Mouse (Mus musculus) liver, embryonic 14.5 days (tissue): ENCODE measurements around the gene Six1. TPM values are rescaled to one million over a fixed set of nuclear protein-coding genes. Genes with fewer than 3 reads are reported as not detected.

Experiments
- ATAC-seq: fragments of 200-750 bp; cut with Nextera tagmentation; 2 replicates; pipeline ENCODE4 v1.8.0; 2017; ENCODE audit warnings: moderate number of reproducible peaks, mild to moderate bottlenecking, moderate library complexity; ENCODE audit not compliant: insufficient read depth
- DNase-seq, 3 experiments: peaks; one replicate each; pipeline ENCODE4 v3.0.0-alpha.2; 2012 to 2013; ENCODE audit warnings: low read depth in 3 of 3, low spot score in 3 of 3
- H3K27ac ChIP-seq: fragments of 300-500 bp; sonication (generic); 2 replicates; pipeline ENCODE4 v1.5.1; 2014; ENCODE audit warnings: moderate library complexity, mild to moderate bottlenecking, control low read depth, inconsistent platforms
- H3K27me3 ChIP-seq: fragments of 300-500 bp; sonication (generic); 2 replicates; pipeline ENCODE4 v1.6.1; 2014; ENCODE audit warnings: mild to moderate bottlenecking, low read length, moderate library complexity; ENCODE audit not compliant: control insufficient read depth, insufficient read depth
- H3K36me3 ChIP-seq: fragments of 300-500 bp; sonication (generic); replicated peaks from 2 replicates; pipeline ENCODE4 v1.6.1; 2014; ENCODE audit warnings: low read depth; ENCODE audit not compliant: control insufficient read depth, insufficient read depth
- H3K4me1 ChIP-seq, 2 experiments: fragments of 200-500 bp in 1 of 2; fragments of 300-500 bp in 1 of 2; sonication (generic) in 1 of 2; replicated peaks; 2 replicates each; pipeline ENCODE4 v1.6.1; 2012 to 2014; ENCODE audit warnings: antibody characterized with exemption in 1 of 2, inconsistent platforms in 1 of 2, low read length in 1 of 2; ENCODE audit not compliant: control insufficient read depth in 2 of 2, insufficient read depth in 2 of 2
- H3K4me2 ChIP-seq: fragments of 300-500 bp; sonication (generic); 2 replicates; pipeline ENCODE4 v1.6.1; 2014; ENCODE audit warnings: low read depth, mild to moderate bottlenecking, control low read depth, moderate library complexity
- H3K4me3 ChIP-seq, 2 experiments: fragments of 200-500 bp in 1 of 2; fragments of 300-500 bp in 1 of 2; sonication (generic) in 1 of 2; 2 replicates each; pipeline ENCODE4 v1.5.1; 2012 to 2014; ENCODE audit warnings: low read depth in 2 of 2, low read length in 2 of 2, mild to moderate bottlenecking in 2 of 2, control low read depth in 1 of 2, inconsistent platforms in 1 of 2, moderate library complexity in 1 of 2; ENCODE audit not compliant: insufficient read depth in 1 of 2
- H3K9ac ChIP-seq: fragments of 300-500 bp; sonication (generic); replicated peaks from 2 replicates; pipeline ENCODE4 v1.6.1; 2014; ENCODE audit warnings: mild to moderate bottlenecking, control low read depth, moderate library complexity
- H3K9me3 ChIP-seq: fragments of 300-500 bp; sonication (generic); 2 replicates; pipeline ENCODE4 v1.6.1; 2016; ENCODE audit warnings: low read length, mixed read lengths; ENCODE audit not compliant: control insufficient read depth
- CTCF ChIP-seq: IDR thresholded peaks from 2 replicates; pipeline ENCODE4 v1.5.1; 2016; ENCODE audit warnings: antibody characterized with exemption, low read depth, control low read depth
- EP300 ChIP-seq: IDR thresholded peaks from 2 replicates; pipeline ENCODE4 v1.6.1; 2016; ENCODE audit warnings: antibody characterized with exemption, low read depth
- WGBS: fragments of 180-500 bp; shearing (Covaris S2); extraction: QIAGEN DNeasy Blood & Tissue Kit; methylation state at CpG from one replicate; pipeline ENCODE4 v1.1.7; 2014; ENCODE audit not compliant: insufficient replicate concordance; 5-methylcytosine and 5-hydroxymethylcytosine counted together
- polyA plus RNA-seq, 2 experiments: library from polyadenylated mRNA; depleted of rRNA in 1 of 2; stranded (reverse) in 1 of 2; unstranded in 1 of 2; fragments of >200 nt; fragmentation: Nextera tagmentation in 1 of 2; extraction: Ambion mirVana in 1 of 2; gene quantifications; 2 replicates each; pipeline versions ENCODE4 v1.2.1 to v1.2.3; 2012 to 2014

The Six1 gene
- polyA plus RNA-seq, 2 experiments, result 0.07 TPM; not detected in 1

DNA sequence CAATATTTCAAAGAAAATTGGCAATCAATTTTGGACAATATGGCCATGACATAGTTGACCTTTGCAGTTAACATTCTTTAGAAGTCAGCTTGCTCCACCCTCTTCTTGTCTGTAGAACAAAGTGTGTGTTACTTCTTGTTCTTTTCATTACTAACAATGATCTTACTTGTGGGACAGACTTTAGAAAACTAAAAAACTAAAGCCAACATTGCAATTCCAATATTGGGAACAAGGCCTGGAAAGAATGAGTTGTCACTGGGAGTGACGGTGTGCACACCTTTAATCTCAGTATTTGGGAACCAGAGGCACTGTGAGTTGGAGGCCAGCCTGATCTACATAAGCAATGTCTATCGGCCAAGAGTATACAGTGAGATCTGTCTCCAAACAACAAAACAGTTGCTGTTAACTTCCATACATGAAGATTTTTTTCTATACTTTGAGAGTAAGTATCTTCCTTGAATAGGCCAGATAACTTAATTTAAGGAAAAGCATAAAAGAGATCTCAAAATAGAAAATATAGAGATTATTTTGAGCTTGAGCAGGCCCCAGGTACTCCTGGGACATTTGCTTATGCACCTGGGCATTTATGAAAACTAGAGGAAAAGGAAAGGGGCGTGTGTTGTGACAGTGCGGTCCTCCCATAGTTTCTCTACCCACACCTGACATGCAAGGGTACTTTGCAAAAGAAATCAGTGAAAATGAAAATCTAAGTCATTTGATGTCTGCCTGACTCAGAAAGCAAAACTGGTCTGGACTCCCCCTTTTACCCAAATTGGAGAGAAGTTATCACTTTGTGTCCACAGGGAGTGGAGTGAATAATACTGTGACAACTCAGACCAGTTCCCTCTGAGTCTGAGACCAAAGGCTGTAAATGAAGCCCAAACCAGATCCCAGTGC lies 55.3 kb downstream of the Six1 start:
- no peak for TF ChIP-seq CTCF
- no peaks in the 10 kb centered on the region for H3K36me3 ChIP-seq
- no peak overlapping the region for H3K4me2 ChIP-seq
- H3K4me3 ChIP-seq, result no peak overlapping the region
- no peak overlapping the region for H3K9ac ChIP-seq
- no peaks in the 10 kb centered on the region for H3K4me1 ChIP-seq
- no peaks in the 10 kb centered on the region for H3K27me3 ChIP-seq
- no peaks in the 10 kb centered on the region for H3K9me3 ChIP-seq
- WGBS, result 58% methylated on average over 4 of the region's 4 CpGs
- ATAC-seq, result no peak
- H3K27ac ChIP-seq, result no peak overlapping the region
- DNase-seq, result no peak

DNA sequence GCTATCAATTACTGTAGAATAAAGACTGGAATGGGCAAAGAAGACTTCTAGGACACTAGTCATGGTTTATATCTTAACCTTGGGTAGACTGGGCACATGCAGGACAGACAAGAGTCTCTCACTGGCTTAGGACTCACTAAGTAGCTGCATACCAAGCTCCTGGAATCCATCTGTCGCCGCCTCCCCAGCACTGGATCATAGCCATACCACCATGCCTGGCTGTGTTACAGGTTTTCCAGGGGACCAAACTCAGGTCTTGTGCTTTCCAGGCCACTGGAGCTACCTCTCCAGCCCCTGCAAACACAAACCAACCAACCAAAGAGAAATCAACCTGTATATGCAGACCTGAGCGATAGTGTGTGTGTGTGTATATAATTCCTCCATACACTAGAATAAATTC lies 57.0 kb downstream of the Six1 start:
- no peak overlapping the region for H3K27ac ChIP-seq
- H3K36me3 ChIP-seq, result no peaks in the 10 kb centered on the region
- H3K4me2 ChIP-seq, result no peak overlapping the region
- no peaks in the 10 kb centered on the region for H3K4me1 ChIP-seq
- TF ChIP-seq CTCF (no peak), EP300 (no peak)
- H3K9ac ChIP-seq, result no peak overlapping the region
- no peak overlapping the region for H3K4me3 ChIP-seq
- DNase-seq (no peak), ATAC-seq (no peak)
- no peaks in the 10 kb centered on the region for H3K27me3 ChIP-seq
- WGBS, result 74% methylated on average over 3 of the region's 3 CpGs
- no peaks in the 10 kb centered on the region for H3K9me3 ChIP-seq

Other genes starting within 250 kb of the Six1 start
- gene Six6, start 114.0 kb downstream of the Six1 start, polyA plus RNA-seq (2012; rRNA removed), result not detected in 2 replicates
- not detected in 2 replicates for gene Six6, start 114.0 kb downstream of the Six1 start, polyA plus RNA-seq (2014; fragmentation: Nextera tagmentation; extraction: Ambion mirVana)
- gene 4930447C04Rik, start 113.1 kb downstream of the Six1 start, polyA plus RNA-seq (2012; rRNA removed), result 0.28 and 0.84 TPM in 2 replicates
- gene 4930447C04Rik, start 113.1 kb downstream of the Six1 start, polyA plus RNA-seq (2014; fragmentation: Nextera tagmentation; extraction: Ambion mirVana), result 0.09 and 0.23 TPM in 2 replicates
- gene Six4, start 59.6 kb upstream of the Six1 start, polyA plus RNA-seq (2012; rRNA removed), result 0.01 and 0.02 TPM in 2 replicates
- gene Six4, start 59.6 kb upstream of the Six1 start, polyA plus RNA-seq (2014; fragmentation: Nextera tagmentation; extraction: Ambion mirVana), result not detected in 2 replicates
- 4.3 and 6.7 TPM in 2 replicates for gene Mnat1, start 69.8 kb upstream of the Six1 start, polyA plus RNA-seq (2012; rRNA removed)
- 11.8 and 12.4 TPM in 2 replicates for gene Mnat1, start 69.8 kb upstream of the Six1 start, polyA plus RNA-seq (2014; fragmentation: Nextera tagmentation; extraction: Ambion mirVana)
- gene Trmt5, start 232.8 kb upstream of the Six1 start, polyA plus RNA-seq (2012; rRNA removed), result 4.0 and 5.9 TPM in 2 replicates
- 7.1 and 8.6 TPM in 2 replicates for gene Trmt5, start 232.8 kb upstream of the Six1 start, polyA plus RNA-seq (2014; fragmentation: Nextera tagmentation; extraction: Ambion mirVana)
- 2.1 and 2.4 TPM in 2 replicates for gene Slc38a6, start 232.9 kb upstream of the Six1 start, polyA plus RNA-seq (2012; rRNA removed)
- 1.1 and 2.1 TPM in 2 replicates for gene Slc38a6, start 232.9 kb upstream of the Six1 start, polyA plus RNA-seq (2014; fragmentation: Nextera tagmentation; extraction: Ambion mirVana)